Mouse (Mus musculus): ENCODE results near the gene Cacna1d. TPM values are rescaled to one million over a fixed set of nuclear protein-coding genes. Genes with fewer than 3 reads are reported as not detected.

Gene Cacna1d
- polyA plus RNA-seq, 1 experiment from 2014 or later = 3.0 TPM

DNA sequence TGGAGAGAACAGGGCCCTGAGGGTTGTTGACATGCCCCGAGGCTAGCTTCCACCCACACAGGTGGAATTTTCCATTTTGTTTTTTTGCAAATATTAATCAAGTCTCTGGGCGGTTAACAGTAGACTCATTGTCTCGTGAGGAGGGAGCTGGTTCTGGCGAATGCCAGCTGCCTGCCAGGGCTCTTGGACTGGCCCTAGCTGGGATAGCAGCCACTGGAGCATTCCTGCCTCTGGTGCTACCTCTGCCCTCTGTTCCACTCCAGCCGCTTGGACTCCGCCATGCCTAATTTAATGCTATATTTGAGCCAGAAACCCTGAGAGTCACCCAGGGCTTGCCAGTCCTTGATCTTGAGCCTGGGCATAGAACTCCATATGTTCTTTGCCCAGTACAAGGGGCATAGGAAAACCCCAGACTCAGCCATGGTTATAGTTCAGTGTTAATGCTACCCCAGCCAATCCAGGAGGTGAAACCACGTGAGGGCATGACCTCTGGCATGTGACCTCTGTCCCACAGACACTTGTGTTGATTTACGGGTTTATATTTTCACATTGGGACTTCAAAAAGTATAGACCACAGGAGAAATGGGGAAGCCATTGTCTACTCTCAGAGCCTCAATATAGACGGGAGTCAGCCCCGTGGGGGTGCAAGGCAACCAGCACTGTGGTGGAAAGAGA is 479.2 kb downstream of the Cacna1d start:
- ATAC-seq (replicated peaks; ENCODE audit: low FRiP score, low read depth) (peak; percentile 50), DNase-seq (ENCODE audit: low spot score) (no peak)
- 54% methylated on average over 10 of the region's 10 CpGs for WGBS

GRCm38 (mm10) chr14:30009864-30010560 is 481.2 kb downstream of the Cacna1d start:
- ATAC-seq (replicated peaks; ENCODE audit: low FRiP score, low read depth) = peak; percentile 81
- Histone ChIP-seq H3K36me3 (ENCODE audit: insufficient read depth, low read length) (no peaks in the 10 kb centered on the region), H3K27me3 (ENCODE audit: insufficient read depth, low read length) (no peaks in the 10 kb centered on the region), H3K27ac (peak overlapping the region; percentile 85), H3K4me3 (replicated peaks; ENCODE audit: low read depth, low read length) (peak overlapping the region; percentile 46; the same call in 1 of the 2 replicates), H3K9me3 (replicated peaks; ENCODE audit: low read length) (no peaks in the 10 kb centered on the region), H3K9ac (ENCODE audit: low read depth, low read length) (peak overlapping the region; percentile 58; the same call in 1 of the 2 replicates), H3K4me1 (replicated peaks; ENCODE audit: insufficient read depth, low read length) (peaks cover 12% of the 10 kb centered on the region; the same call in 1 of the 2 replicates), H3K4me2 (ENCODE audit: low read length) (peak overlapping the region; percentile 87)
- WGBS = 45% methylated on average over 10 of the region's 10 CpGs
- TF ChIP-seq CTCF (IDR thresholded peaks at IDR 0.05; ENCODE audit: low read depth) = no peak
- DNase-seq (ENCODE audit: low spot score) = peak; percentile 60

More for the DNA sequence above, 479.2 kb downstream of the Cacna1d start:
- no peak overlapping the region for H3K9ac ChIP-seq (ENCODE audit: low read depth, low read length)
- peaks cover 12% of the 10 kb centered on the region; the same call in 1 of the 2 replicates for H3K4me1 ChIP-seq (replicated peaks; ENCODE audit: insufficient read depth, low read length)
- no peak overlapping the region for H3K4me3 ChIP-seq (replicated peaks; ENCODE audit: low read depth, low read length)
- no peaks in the 10 kb centered on the region for H3K27me3 ChIP-seq (ENCODE audit: insufficient read depth, low read length)
- no peak overlapping the region for H3K4me2 ChIP-seq (ENCODE audit: low read length)
- peak overlapping the region; percentile 85 for H3K27ac ChIP-seq
- no peaks in the 10 kb centered on the region for H3K9me3 ChIP-seq (replicated peaks; ENCODE audit: low read length)
- no peak for TF ChIP-seq CTCF (IDR thresholded peaks at IDR 0.05; ENCODE audit: low read depth)
- no peaks in the 10 kb centered on the region for H3K36me3 ChIP-seq (ENCODE audit: insufficient read depth, low read length)

- peak within 1 kb of the TSS; percentile 58 for H3K9ac ChIP-seq (ENCODE audit: low read depth, low read length)
- DNase-seq (ENCODE audit: low spot score) = peak; percentile 48
- H3K4me2 ChIP-seq (ENCODE audit: low read length) = peak within 1 kb of the TSS; percentile 87
- peak; percentile 86 for ATAC-seq (replicated peaks; ENCODE audit: low FRiP score, low read depth)
- no peaks in the 10 kb centered on the region for H3K36me3 ChIP-seq (ENCODE audit: insufficient read depth, low read length)
- no peaks in the 10 kb centered on the region for H3K9me3 ChIP-seq (replicated peaks; ENCODE audit: low read length)
- peak within 1 kb of the TSS; percentile 85 for H3K27ac ChIP-seq
- 9% methylated on average over 53 of the region's 54 CpGs for WGBS
- peak within 1 kb of the TSS; percentile 46 for H3K4me3 ChIP-seq (replicated peaks; ENCODE audit: low read depth, low read length)
- TF ChIP-seq CTCF (IDR thresholded peaks at IDR 0.05; ENCODE audit: low read depth) = no peak
- H3K27me3 ChIP-seq (ENCODE audit: insufficient read depth, low read length) = no peaks in the 10 kb centered on the region
- peaks cover 12% of the 10 kb centered on the region; the same call in 1 of the 2 replicates for H3K4me1 ChIP-seq (replicated peaks; ENCODE audit: insufficient read depth, low read length)
Measured at GRCm38 (mm10) chr14:30008733-30009575, 482.3 kb downstream of the Cacna1d start, which contains the start of the genes Il17rb and Chdh. Gene Il17rb, minus strand, starts transcription at chr14:30008896. Gene Chdh, plus strand, starts transcription at chr14:30009023.

DNA sequence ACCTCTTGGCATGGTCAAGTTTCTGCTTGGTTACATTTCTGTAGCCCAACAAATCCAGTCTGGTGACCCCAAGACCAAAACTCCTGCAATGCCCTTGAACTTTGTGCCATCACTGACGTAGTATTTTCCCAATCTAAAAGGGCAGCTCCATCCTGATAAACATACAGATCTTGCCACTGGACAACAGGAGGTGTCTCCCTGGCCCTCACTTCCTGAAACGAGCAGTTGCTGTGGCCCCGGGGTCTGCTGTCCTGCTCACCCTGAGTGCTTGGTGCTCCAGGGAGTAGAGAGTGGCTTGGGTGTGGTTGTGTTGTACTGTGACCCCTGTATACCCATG is 491.8 kb downstream of the Cacna1d start:
- Histone ChIP-seq H3K4me1 (replicated peaks; ENCODE audit: insufficient read depth, low read length) (no peaks in the 10 kb centered on the region), H3K4me3 (replicated peaks; ENCODE audit: low read depth, low read length) (no peak overlapping the region), H3K9ac (ENCODE audit: low read depth, low read length) (no peak overlapping the region), H3K9me3 (replicated peaks; ENCODE audit: low read length) (no peaks in the 10 kb centered on the region), H3K4me2 (ENCODE audit: low read length) (no peak overlapping the region), H3K27me3 (ENCODE audit: insufficient read depth, low read length) (no peaks in the 10 kb centered on the region), H3K36me3 (ENCODE audit: insufficient read depth, low read length) (peaks cover 10% of the 10 kb centered on the region), H3K27ac (no peak overlapping the region)
- TF ChIP-seq CTCF (IDR thresholded peaks at IDR 0.05; ENCODE audit: low read depth) = no peak
- 86% methylated on average over 3 of the region's 3 CpGs for WGBS
- DNase-seq (ENCODE audit: low spot score) = no peak
- no peak for ATAC-seq (replicated peaks; ENCODE audit: low FRiP score, low read depth)

GRCm38 (mm10) chr14:29998747-29999474 is 492.3 kb downstream of the Cacna1d start:
- no peak overlapping the region for H3K4me2 ChIP-seq (ENCODE audit: low read length)
- DNase-seq (ENCODE audit: low spot score) (no peak), ATAC-seq (replicated peaks; ENCODE audit: low FRiP score, low read depth) (no peak)
- H3K9ac ChIP-seq (ENCODE audit: low read depth, low read length) = no peak overlapping the region
- no peaks in the 10 kb centered on the region for H3K4me1 ChIP-seq (replicated peaks; ENCODE audit: insufficient read depth, low read length)
- no peaks in the 10 kb centered on the region for H3K9me3 ChIP-seq (replicated peaks; ENCODE audit: low read length)
- H3K27me3 ChIP-seq (ENCODE audit: insufficient read depth, low read length) = no peaks in the 10 kb centered on the region
- no peak overlapping the region for H3K4me3 ChIP-seq (replicated peaks; ENCODE audit: low read depth, low read length)
- WGBS = 80% methylated on average over 13 of the region's 13 CpGs
- H3K27ac ChIP-seq = no peak overlapping the region
- peaks cover 16% of the 10 kb centered on the region for H3K36me3 ChIP-seq (ENCODE audit: insufficient read depth, low read length)
- TF ChIP-seq CTCF (IDR thresholded peaks at IDR 0.05; ENCODE audit: low read depth) = no peak

All from kidney, postnatal 0 days (tissue).